Mouse (Mus musculus): ENCODE measurements around the gene Gm49425. TPM values are rescaled to one million over a fixed set of nuclear protein-coding genes. Genes with fewer than 3 reads are reported as not detected.

Gene Gm49425
- polyA plus RNA-seq, 1 experiment from 2014 or later, result not detected

DNA sequence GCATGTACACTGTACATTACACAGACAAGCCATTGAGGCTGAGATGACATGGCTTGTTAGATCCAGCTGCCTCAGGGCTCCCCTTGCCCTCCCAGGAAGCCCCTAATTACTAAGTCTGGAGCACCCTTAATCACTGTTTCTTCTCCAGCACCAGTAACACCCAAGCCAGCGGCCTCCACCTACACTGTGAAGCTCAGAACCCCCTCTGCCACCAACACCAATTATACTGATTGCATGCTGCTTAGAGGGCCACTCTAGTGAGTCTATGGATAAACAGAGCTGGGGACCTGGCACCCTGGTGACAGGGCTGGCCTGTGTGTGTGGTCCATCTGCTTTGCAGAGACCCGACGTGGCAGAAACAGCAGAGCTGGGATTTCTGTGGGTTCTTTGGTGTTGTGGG lies 27.4 kb upstream of the Gm49425 start:
- Histone ChIP-seq H3K4me3 (ENCODE audit: low read depth, low read length) (no peak overlapping the region), H3K36me3 (ENCODE audit: control insufficient read depth, insufficient read depth, low read length) (no peaks in the 10 kb centered on the region), H3K27me3 (ENCODE audit: control insufficient read depth, insufficient read depth, low read length) (no peaks in the 10 kb centered on the region), H3K4me1 (replicated peaks; ENCODE audit: control insufficient read depth, insufficient read depth) (no peaks in the 10 kb centered on the region), H3K4me2 (replicated peaks; ENCODE audit: low read depth) (no peak overlapping the region), H3K9me3 (ENCODE audit: control insufficient read depth, low read length) (no peaks in the 10 kb centered on the region), H3K9ac (ENCODE audit: low read length) (no peak overlapping the region), H3K27ac (replicated peaks) (no peak overlapping the region)
- no peak for DNase-seq (ENCODE audit: low spot score)
- ATAC-seq (ENCODE audit: low FRiP score, low TSS enrichment), result no peak
- TF ChIP-seq CTCF (IDR thresholded peaks at IDR 0.05; ENCODE audit: low read depth) (no peak), EP300 (optimal IDR thresholded peaks at IDR 0.05) (no peak)
- 59% methylated on average over 3 of the region's 3 CpGs for WGBS

DNA sequence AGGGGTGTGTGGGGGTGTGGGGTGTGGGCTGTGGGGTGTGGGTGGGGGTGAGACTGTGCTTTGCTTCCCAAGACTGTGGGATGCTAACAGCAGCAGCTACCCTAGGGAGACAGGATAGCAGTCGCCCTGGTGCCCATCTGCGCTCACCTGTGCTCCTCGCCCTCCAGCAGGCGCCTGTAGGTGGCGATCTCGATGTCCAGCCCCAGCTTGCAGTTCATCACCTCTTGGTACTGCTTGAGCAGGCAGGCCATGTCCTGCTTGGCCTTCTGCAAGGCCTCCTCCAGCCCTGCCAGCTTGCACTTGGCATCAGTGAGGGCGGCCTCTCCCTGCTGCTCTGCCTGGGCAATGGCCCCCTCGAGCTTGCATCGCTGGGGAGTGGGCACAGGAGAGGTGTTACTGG lies 25.5 kb upstream of the Gm49425 start:
- 60% methylated on average over 9 of the region's 9 CpGs for WGBS
- H3K4me1 ChIP-seq (replicated peaks; ENCODE audit: control insufficient read depth, insufficient read depth), result no peaks in the 10 kb centered on the region
- H3K4me2 ChIP-seq (replicated peaks; ENCODE audit: low read depth), result no peak overlapping the region
- no peak overlapping the region for H3K27ac ChIP-seq (replicated peaks)
- H3K27me3 ChIP-seq (ENCODE audit: control insufficient read depth, insufficient read depth, low read length), result no peaks in the 10 kb centered on the region
- DNase-seq (ENCODE audit: low spot score), result peak; percentile 27
- H3K4me3 ChIP-seq (ENCODE audit: low read depth, low read length), result no peak overlapping the region
- no peak overlapping the region for H3K9ac ChIP-seq (ENCODE audit: low read length)
- no peaks in the 10 kb centered on the region for H3K9me3 ChIP-seq (ENCODE audit: control insufficient read depth, low read length)
- TF ChIP-seq EP300 (optimal IDR thresholded peaks at IDR 0.05) (no peak), CTCF (IDR thresholded peaks at IDR 0.05; ENCODE audit: low read depth) (peak; percentile 49; the same call in 1 of the 2 replicates)
- ATAC-seq (ENCODE audit: low FRiP score, low TSS enrichment), result no peak
- H3K36me3 ChIP-seq (ENCODE audit: control insufficient read depth, insufficient read depth, low read length), result no peaks in the 10 kb centered on the region

DNA sequence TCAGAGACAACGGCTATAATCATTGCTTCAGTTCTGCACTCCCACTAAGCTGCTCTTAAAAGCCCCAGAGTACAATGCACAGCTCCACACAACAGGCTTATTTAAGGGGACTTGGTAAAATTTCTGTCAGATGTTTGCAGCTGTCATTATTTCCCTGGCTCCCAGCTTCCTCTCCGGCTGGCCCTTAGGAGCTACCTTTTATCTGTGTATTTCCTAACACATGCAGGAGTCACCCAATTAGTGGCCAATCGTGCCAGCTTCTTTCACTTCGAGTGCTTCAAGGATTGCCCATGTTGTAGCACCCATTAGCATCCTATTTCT lies 21.5 kb upstream of the Gm49425 start:
- no peaks in the 10 kb centered on the region for H3K4me1 ChIP-seq (replicated peaks; ENCODE audit: control insufficient read depth, insufficient read depth)
- no peaks in the 10 kb centered on the region for H3K9me3 ChIP-seq (ENCODE audit: control insufficient read depth, low read length)
- no peak overlapping the region for H3K4me3 ChIP-seq (ENCODE audit: low read depth, low read length)
- H3K9ac ChIP-seq (ENCODE audit: low read length), result no peak overlapping the region
- no peaks in the 10 kb centered on the region for H3K36me3 ChIP-seq (ENCODE audit: control insufficient read depth, insufficient read depth, low read length)
- DNase-seq (ENCODE audit: low spot score) (no peak), ATAC-seq (ENCODE audit: low FRiP score, low TSS enrichment) (no peak)
- no peaks in the 10 kb centered on the region for H3K27me3 ChIP-seq (ENCODE audit: control insufficient read depth, insufficient read depth, low read length)
- H3K27ac ChIP-seq (replicated peaks), result no peak overlapping the region
- 30% methylated on average over 4 of the region's 4 CpGs for WGBS
- no peak for TF ChIP-seq CTCF (IDR thresholded peaks at IDR 0.05; ENCODE audit: low read depth)
- no peak for TF ChIP-seq EP300 (optimal IDR thresholded peaks at IDR 0.05)
- H3K4me2 ChIP-seq (replicated peaks; ENCODE audit: low read depth), result no peak overlapping the region

DNA sequence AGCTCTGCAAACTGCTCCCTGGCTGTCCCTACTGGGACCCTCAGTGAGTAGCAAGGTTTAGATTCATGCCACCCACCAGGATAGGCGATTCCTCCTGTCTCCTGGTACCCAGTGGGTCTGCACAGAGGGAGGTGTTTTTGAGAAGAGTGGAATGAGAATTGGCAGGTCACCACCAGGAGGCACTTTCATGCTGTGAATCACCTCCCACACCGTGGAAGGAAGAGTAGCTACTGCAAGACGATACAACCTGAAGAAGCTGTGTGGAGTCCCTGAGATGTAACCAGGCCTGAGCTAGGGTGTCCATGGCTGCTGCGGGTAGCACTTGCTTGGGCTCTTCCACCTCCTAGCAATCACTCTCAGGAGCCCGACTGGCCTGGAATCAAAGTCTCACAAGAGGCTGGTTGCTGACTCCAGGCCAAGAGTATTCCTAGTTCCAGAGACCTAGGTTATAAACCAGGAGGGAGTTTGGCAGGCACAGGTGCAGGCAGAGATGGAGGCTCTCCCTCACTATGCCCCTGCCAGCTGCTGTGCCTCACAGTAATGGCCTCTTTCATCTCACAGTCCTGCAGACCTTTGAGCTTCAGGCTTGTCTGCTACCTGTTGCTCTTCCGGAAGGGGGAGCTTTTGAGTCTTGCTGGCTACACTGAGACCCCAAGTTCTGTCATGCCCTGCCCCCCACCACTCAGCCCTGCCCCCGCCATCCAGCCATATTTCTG lies 21.0 kb upstream of the Gm49425 start:
- ATAC-seq (ENCODE audit: low FRiP score, low TSS enrichment) (no peak), DNase-seq (ENCODE audit: low spot score) (no peak)
- no peaks in the 10 kb centered on the region for H3K27me3 ChIP-seq (ENCODE audit: control insufficient read depth, insufficient read depth, low read length)
- H3K4me2 ChIP-seq (replicated peaks; ENCODE audit: low read depth), result no peak overlapping the region
- 24% methylated on average over 7 of the region's 7 CpGs for WGBS
- no peaks in the 10 kb centered on the region for H3K9me3 ChIP-seq (ENCODE audit: control insufficient read depth, low read length)
- no peaks in the 10 kb centered on the region for H3K4me1 ChIP-seq (replicated peaks; ENCODE audit: control insufficient read depth, insufficient read depth)
- no peak overlapping the region for H3K9ac ChIP-seq (ENCODE audit: low read length)
- no peaks in the 10 kb centered on the region for H3K36me3 ChIP-seq (ENCODE audit: control insufficient read depth, insufficient read depth, low read length)
- no peak for TF ChIP-seq EP300 (optimal IDR thresholded peaks at IDR 0.05)
- peak; percentile 65 for TF ChIP-seq CTCF (IDR thresholded peaks at IDR 0.05; ENCODE audit: low read depth)
- no peak overlapping the region for H3K27ac ChIP-seq (replicated peaks)
- H3K4me3 ChIP-seq (ENCODE audit: low read depth, low read length), result no peak overlapping the region

DNA sequence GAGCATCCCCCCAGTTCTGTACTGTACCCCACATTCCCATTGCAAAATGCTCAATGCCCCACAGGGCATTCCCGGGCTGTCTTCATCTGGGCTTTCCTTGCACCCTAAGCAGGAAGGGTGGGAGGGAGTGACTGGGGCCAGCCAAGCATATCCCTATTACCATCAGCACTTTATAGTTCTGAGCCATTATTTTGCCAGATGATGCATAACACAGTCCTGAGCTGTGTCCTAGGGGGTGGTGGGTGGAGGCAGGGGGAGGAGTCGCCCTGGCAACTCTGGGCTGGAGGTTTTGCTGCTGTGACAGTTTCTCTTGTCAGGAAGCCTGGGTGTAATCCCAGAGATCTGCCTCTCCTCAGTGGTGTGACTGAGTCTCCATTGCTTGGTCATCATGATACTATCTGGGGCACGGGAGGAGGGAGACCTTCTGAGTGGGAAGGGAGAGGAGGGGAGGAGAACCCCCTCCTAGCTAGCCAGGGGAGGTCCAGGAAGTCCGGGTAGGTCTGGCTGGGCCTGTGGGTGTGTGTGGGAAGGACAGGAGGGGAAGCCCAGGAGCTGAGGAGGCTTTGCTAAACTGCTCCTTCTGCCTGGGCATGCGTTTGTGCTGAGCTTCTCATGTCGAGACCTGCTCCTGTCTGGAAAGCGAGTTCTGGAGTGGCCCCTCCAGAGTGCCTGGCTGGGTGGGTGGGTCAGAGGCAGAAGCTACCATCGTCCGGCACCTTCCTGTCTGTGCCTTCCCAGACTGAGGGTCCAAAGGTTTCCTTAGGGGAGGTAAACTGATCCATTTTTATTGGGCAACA lies 19.2 kb upstream of the Gm49425 start:
- ATAC-seq (ENCODE audit: low FRiP score, low TSS enrichment) (peak; percentile 38; the same call in 1 of the 2 replicates), DNase-seq (ENCODE audit: low spot score) (no peak)
- H3K4me3 ChIP-seq (ENCODE audit: low read depth, low read length), result no peak overlapping the region
- H3K36me3 ChIP-seq (ENCODE audit: control insufficient read depth, insufficient read depth, low read length), result no peaks in the 10 kb centered on the region
- WGBS, result 48% methylated on average over 9 of the region's 9 CpGs
- H3K4me1 ChIP-seq (replicated peaks; ENCODE audit: control insufficient read depth, insufficient read depth), result no peaks in the 10 kb centered on the region
- no peak overlapping the region for H3K4me2 ChIP-seq (replicated peaks; ENCODE audit: low read depth)
- TF ChIP-seq CTCF (IDR thresholded peaks at IDR 0.05; ENCODE audit: low read depth) (no peak), EP300 (optimal IDR thresholded peaks at IDR 0.05) (no peak)
- H3K9ac ChIP-seq (ENCODE audit: low read length), result no peak overlapping the region
- H3K27ac ChIP-seq (replicated peaks), result peak overlapping the region; percentile 40; the same call in 1 of the 2 replicates
- H3K27me3 ChIP-seq (ENCODE audit: control insufficient read depth, insufficient read depth, low read length), result no peaks in the 10 kb centered on the region
- H3K9me3 ChIP-seq (ENCODE audit: control insufficient read depth, low read length), result no peaks in the 10 kb centered on the region

DNA sequence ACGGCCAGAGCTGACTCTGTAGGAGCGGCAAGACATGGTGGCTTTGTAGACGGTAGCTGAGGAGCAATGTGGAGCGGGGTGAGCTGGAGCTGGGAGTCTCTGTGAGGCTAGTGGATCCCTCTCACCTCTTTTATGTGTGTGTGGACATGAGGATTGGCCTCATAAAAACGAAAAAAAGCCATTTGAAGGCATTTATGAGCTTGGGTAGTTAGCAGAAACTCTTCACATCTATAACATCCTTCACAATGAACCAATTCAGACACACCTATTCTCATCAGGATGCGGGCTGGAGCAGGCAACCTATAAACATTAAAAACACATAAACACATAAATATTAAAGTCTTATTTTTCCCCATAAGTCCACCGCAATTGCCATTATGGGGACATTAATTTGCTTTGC lies 15.7 kb upstream of the Gm49425 start, which contains the start of gene Krt84:
Krt84 (minus strand) TSS at position 101 of the 400 bp plus-strand sequence.
- Histone ChIP-seq H3K36me3 (ENCODE audit: control insufficient read depth, insufficient read depth, low read length) (no peaks in the 10 kb centered on the region), H3K4me1 (replicated peaks; ENCODE audit: control insufficient read depth, insufficient read depth) (no peaks in the 10 kb centered on the region), H3K9me3 (ENCODE audit: control insufficient read depth, low read length) (no peaks in the 10 kb centered on the region), H3K4me3 (ENCODE audit: low read depth, low read length) (no peak within 1 kb of the TSS), H3K27me3 (ENCODE audit: control insufficient read depth, insufficient read depth, low read length) (no peaks in the 10 kb centered on the region), H3K4me2 (replicated peaks; ENCODE audit: low read depth) (no peak within 1 kb of the TSS), H3K27ac (replicated peaks) (no peak within 1 kb of the TSS), H3K9ac (ENCODE audit: low read length) (no peak within 1 kb of the TSS)
- DNase-seq (ENCODE audit: low spot score) (no peak), ATAC-seq (ENCODE audit: low FRiP score, low TSS enrichment) (no peak)
- TF ChIP-seq EP300 (optimal IDR thresholded peaks at IDR 0.05) (no peak), CTCF (IDR thresholded peaks at IDR 0.05; ENCODE audit: low read depth) (no peak)
- WGBS, result 87% methylated on average over 7 of the region's 7 CpGs
